Mouse (Mus musculus): ENCODE measurements at regions not wholly inside any gene's neighbourhood (a gene's known extent, or its start where the extent isn't known, plus 50 kb on each side); places are given as distances from the start of the nearest gene placed in this dataset.

DNA sequence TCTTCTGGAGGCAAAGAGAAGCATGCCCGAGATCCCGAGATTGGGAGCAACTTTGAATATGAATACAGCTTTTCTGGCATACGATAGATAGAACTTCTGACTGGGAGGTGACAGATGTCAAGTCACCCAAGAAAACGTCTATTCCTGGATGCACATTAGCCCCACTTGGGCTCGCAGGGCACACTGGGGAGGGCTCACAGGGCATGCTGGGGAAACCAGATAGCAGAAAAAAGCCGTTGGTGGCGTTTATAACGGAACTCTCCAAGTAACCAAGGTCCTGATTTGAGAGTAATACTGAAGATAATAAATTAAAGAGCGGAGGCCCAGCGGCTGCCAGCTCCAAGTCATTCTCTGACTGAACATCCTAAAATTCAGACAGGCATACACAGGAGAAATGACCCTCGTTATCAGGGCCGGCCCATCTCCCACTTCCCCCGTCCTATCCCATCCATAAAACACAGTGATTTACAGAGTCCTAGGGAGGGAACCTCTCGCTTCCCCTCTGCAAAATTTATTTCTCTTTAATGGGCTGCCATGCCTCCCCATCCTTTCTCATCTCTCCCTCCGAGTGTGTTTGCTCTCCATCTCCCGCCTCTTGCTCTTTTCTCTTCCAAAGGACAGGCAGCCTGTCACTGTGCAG lies 325.3 kb downstream of the Sox9 start:
- Histone ChIP-seq H3K36me3 (ENCODE audit: insufficient read depth, low read length) (no peaks in the 10 kb centered on the region), H3K9ac (replicated peaks; ENCODE audit: low read depth) (no peak overlapping the region), H3K4me2 (replicated peaks; ENCODE audit: low read depth, low read length) (no peak overlapping the region), H3K9me3 (ENCODE audit: low read length) (no peaks in the 10 kb centered on the region), H3K27ac (ENCODE audit: low read length) (no peak overlapping the region), H3K4me3 (ENCODE audit: low read depth, low read length) (no peak overlapping the region), H3K27me3 (replicated peaks; ENCODE audit: insufficient read depth, low read length) (no peaks in the 10 kb centered on the region), H3K4me1 (ENCODE audit: insufficient read depth, low read depth, low read length) (no peaks in the 10 kb centered on the region)
- no peak for ATAC-seq
- TF ChIP-seq EP300 (IDR thresholded peaks at IDR 0.05) (no peak), CTCF (IDR thresholded peaks at IDR 0.05) (no peak)
- 61% methylated on average over 16 of the region's 16 CpGs for WGBS
- no peak for DNase-seq (ENCODE audit: low spot score)

DNA sequence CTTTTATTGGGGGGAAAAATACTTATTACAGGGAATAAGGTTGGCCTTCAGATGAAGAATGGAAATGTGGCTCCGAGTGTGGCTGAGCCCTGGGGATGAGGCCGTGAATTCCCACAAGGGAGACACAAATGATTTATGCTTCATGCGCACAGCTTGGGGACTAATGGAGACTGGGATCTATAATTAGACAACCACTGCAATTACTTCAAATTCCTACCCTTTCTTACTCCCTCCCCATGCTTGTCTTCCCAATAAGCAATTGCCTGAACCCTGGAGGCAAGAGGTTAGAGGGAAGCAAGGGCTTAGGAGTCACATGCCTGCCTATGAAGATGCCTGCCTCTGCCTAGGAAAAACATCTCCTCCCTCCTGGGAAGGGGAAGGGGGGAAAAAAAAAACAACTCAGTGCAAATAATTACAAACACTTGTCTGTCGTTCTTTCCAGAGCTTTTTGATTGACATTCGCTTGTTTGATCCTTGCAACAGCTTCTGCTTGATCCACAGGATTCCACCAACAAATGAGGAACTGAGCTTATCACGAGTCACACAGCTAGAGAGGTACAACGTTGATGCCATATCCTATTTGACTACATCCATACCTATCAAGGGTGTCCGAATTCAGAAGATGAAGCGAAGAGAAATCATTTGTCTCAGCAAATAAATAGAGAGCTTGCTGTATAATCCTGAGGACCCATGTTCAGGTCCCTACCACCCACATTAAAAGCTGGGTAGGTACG lies 326.1 kb downstream of the Sox9 start:
- H3K27ac ChIP-seq (ENCODE audit: low read length), result no peak overlapping the region
- no peak for DNase-seq (ENCODE audit: low spot score)
- H3K27me3 ChIP-seq (replicated peaks; ENCODE audit: insufficient read depth, low read length), result no peaks in the 10 kb centered on the region
- 63% methylated on average over 10 of the region's 10 CpGs for WGBS
- H3K4me3 ChIP-seq (ENCODE audit: low read depth, low read length), result no peak overlapping the region
- no peak for ATAC-seq
- TF ChIP-seq EP300 (IDR thresholded peaks at IDR 0.05) (no peak), CTCF (IDR thresholded peaks at IDR 0.05) (no peak)
- H3K4me2 ChIP-seq (replicated peaks; ENCODE audit: low read depth, low read length), result no peak overlapping the region
- H3K36me3 ChIP-seq (ENCODE audit: insufficient read depth, low read length), result no peaks in the 10 kb centered on the region
- no peaks in the 10 kb centered on the region for H3K9me3 ChIP-seq (ENCODE audit: low read length)
- no peak overlapping the region for H3K9ac ChIP-seq (replicated peaks; ENCODE audit: low read depth)
- no peaks in the 10 kb centered on the region for H3K4me1 ChIP-seq (ENCODE audit: insufficient read depth, low read depth, low read length)

DNA sequence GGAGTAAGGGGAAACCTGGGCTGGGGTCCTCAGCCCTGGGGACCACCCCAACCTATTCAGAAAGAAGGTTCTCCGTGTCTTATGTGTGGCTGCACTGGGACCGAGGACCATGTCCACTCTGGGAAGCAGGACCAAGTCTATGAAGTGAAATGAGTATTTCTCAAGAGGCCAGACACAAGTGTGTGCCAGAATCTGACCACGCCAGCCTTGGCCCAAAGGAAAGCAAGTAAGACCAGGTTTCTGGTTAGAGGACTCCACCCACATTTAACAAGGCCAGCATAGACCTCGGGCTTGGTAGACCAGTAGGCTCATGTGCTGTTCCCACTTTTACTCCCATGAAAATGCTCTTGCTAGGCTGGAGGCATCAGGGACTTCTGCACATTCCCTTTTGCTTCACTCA lies 327.1 kb downstream of the Sox9 start:
- H3K4me3 ChIP-seq (ENCODE audit: low read depth, low read length), result no peak overlapping the region
- WGBS, result 76% methylated on average over 4 of the region's 4 CpGs
- H3K27ac ChIP-seq (ENCODE audit: low read length), result no peak overlapping the region
- peak; percentile 38 for ATAC-seq
- no peaks in the 10 kb centered on the region for H3K36me3 ChIP-seq (ENCODE audit: insufficient read depth, low read length)
- H3K4me1 ChIP-seq (ENCODE audit: insufficient read depth, low read depth, low read length), result no peaks in the 10 kb centered on the region
- no peak overlapping the region for H3K4me2 ChIP-seq (replicated peaks; ENCODE audit: low read depth, low read length)
- no peaks in the 10 kb centered on the region for H3K27me3 ChIP-seq (replicated peaks; ENCODE audit: insufficient read depth, low read length)
- H3K9me3 ChIP-seq (ENCODE audit: low read length), result no peaks in the 10 kb centered on the region
- no peak overlapping the region for H3K9ac ChIP-seq (replicated peaks; ENCODE audit: low read depth)
- no peak for TF ChIP-seq EP300 (IDR thresholded peaks at IDR 0.05)
- no peak for TF ChIP-seq CTCF (IDR thresholded peaks at IDR 0.05)
- peak; percentile 33 for DNase-seq (ENCODE audit: low spot score)

DNA sequence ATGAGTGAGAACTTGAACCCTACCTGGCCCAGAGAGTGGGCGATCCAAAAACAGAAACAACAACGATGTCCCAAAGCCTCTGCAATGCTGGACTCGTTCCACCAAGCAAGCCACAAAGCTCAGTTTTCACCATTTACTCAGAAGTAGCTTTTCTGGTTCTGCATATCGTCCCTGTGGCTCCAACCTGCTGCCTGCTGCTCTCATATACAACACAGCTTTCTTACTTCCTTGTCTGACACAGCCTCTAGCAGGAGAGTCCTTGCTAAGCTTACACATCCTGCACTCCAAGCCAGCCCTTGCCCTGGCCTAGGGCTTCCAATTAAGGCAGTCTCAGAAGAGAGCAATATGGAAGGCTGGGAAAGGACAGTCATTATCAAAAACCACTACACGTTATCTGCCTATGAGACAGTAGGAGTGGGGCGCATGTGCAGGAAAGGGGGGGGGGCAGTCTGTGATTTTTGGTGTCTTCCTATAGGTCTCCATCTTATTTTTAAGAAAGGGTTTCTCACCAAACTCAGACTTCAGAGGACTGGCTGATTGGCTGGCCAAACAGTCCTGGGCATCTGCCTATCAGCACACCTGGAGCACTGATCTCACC lies 331.3 kb downstream of the Sox9 start:
- Histone ChIP-seq H3K27ac (ENCODE audit: low read length) (no peak overlapping the region), H3K9me3 (ENCODE audit: low read length) (no peaks in the 10 kb centered on the region), H3K4me3 (ENCODE audit: low read depth, low read length) (no peak overlapping the region), H3K4me2 (replicated peaks; ENCODE audit: low read depth, low read length) (no peak overlapping the region), H3K27me3 (replicated peaks; ENCODE audit: insufficient read depth, low read length) (no peaks in the 10 kb centered on the region), H3K4me1 (ENCODE audit: insufficient read depth, low read depth, low read length) (no peaks in the 10 kb centered on the region), H3K9ac (replicated peaks; ENCODE audit: low read depth) (no peak overlapping the region), H3K36me3 (ENCODE audit: insufficient read depth, low read length) (no peaks in the 10 kb centered on the region)
- peak; percentile 50 for ATAC-seq
- 64% methylated on average over 6 of the region's 6 CpGs for WGBS
- peak; percentile 50 for DNase-seq (ENCODE audit: low spot score)
- TF ChIP-seq EP300 (IDR thresholded peaks at IDR 0.05) (no peak), CTCF (IDR thresholded peaks at IDR 0.05) (no peak)

DNA sequence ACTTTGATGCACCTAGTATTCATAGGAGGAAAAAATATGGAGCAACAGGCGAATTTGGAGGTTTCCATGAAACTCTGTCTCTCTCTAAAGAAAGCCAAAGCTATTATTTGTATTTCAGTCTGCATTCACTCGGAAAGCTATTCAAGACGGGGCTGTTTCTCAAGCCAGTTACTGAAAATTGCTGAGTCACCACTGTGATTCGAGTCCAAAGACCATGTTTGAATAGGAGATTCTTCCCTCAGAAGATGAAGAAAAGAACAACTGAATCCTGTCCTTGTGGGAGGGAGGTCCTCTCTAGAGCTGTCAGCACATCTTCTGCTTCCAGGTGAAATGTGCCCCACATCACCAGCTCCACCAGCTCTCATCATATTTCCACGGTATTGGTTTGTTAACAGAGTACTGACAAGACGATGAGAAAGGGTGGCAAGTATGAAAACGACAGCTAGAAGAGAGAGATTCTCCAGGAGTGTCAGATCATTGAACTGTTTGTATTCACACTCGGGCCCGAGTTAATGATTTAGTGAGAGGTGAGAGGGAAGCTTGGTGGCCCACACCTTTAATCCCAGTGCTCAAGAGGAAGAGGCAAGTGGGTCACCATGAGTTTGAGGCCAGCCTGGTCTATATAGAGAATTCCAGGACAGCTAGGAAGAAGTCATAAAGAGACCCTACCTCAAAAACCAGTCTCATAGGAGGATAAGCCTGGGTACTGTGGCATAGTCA lies 335.3 kb downstream of the Sox9 start:
- no peak overlapping the region for H3K4me3 ChIP-seq (ENCODE audit: low read depth, low read length)
- DNase-seq (ENCODE audit: low spot score) (peak; percentile 7), ATAC-seq (no peak)
- no peak overlapping the region for H3K4me2 ChIP-seq (replicated peaks; ENCODE audit: low read depth, low read length)
- H3K9ac ChIP-seq (replicated peaks; ENCODE audit: low read depth), result no peak overlapping the region
- TF ChIP-seq CTCF (IDR thresholded peaks at IDR 0.05) (no peak), EP300 (IDR thresholded peaks at IDR 0.05) (no peak)
- WGBS, result 58% methylated on average over 9 of the region's 9 CpGs
- H3K4me1 ChIP-seq (ENCODE audit: insufficient read depth, low read depth, low read length), result no peaks in the 10 kb centered on the region; the same call in 1 of the 2 replicates
- H3K27ac ChIP-seq (ENCODE audit: low read length), result no peak overlapping the region
- H3K9me3 ChIP-seq (ENCODE audit: low read length), result no peaks in the 10 kb centered on the region
- H3K27me3 ChIP-seq (replicated peaks; ENCODE audit: insufficient read depth, low read length), result no peaks in the 10 kb centered on the region
- no peaks in the 10 kb centered on the region for H3K36me3 ChIP-seq (ENCODE audit: insufficient read depth, low read length)

DNA sequence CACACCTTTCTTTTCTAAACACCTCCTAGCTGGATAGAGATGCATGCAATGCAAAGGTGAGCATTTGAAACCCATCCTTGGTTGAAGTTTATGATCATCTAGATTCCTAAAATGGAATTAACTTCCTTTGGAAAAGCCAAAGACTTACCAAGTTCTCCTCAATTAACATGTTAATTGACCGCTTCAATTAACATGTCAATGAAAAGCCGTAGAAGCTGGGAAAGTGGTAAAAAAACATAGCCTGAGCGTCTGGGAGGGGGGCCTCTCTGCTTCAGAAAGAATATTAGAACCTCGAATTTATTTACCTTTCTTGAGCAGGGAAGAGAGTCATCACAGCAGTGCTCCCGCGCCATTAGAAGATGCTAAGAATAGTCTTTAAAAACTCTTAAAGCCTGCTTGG lies 338.5 kb downstream of the Sox9 start:
- 58% methylated on average over 6 of the region's 6 CpGs for WGBS
- DNase-seq (ENCODE audit: low spot score), result no peak

More for the DNA sequence above, 338.5 kb downstream of the Sox9 start:
- Histone ChIP-seq H3K36me3 (ENCODE audit: insufficient read depth, low read length) (no peaks in the 10 kb centered on the region), H3K9ac (replicated peaks; ENCODE audit: low read depth) (no peak overlapping the region), H3K4me1 (ENCODE audit: insufficient read depth, low read depth, low read length) (no peaks in the 10 kb centered on the region; the same call in 1 of the 2 replicates), H3K4me2 (replicated peaks; ENCODE audit: low read depth, low read length) (no peak overlapping the region), H3K27ac (ENCODE audit: low read length) (no peak overlapping the region), H3K9me3 (ENCODE audit: low read length) (no peaks in the 10 kb centered on the region), H3K27me3 (replicated peaks; ENCODE audit: insufficient read depth, low read length) (no peaks in the 10 kb centered on the region), H3K4me3 (ENCODE audit: low read depth, low read length) (no peak overlapping the region)
- ATAC-seq, result no peak
- TF ChIP-seq CTCF (IDR thresholded peaks at IDR 0.05) (no peak), EP300 (IDR thresholded peaks at IDR 0.05) (no peak)

All from lung, postnatal 0 days (tissue).